ENCODE assay signal across 14 mouse cellular contexts in genomic region chr3:153733364-153734159, GRCm38 (mm10). TPM values are rescaled to one million over a fixed set of nuclear protein-coding genes. Genes with fewer than 3 reads are reported as not detected.
A peak's percentile ranks its signal among the peaks of the same experiment; 100 is the strongest.
DNase-seq lines count a peak whose midpoint lies in the region; ATAC-seq lines count a peak whose summit lies in the region.
"Had no signal": no experiment of that assay in that cellular context is flagged by ENCODE, and none has a peak within 500 bp of the region (broad histone marks: within the 10 kb centered on the region; RNA-seq: fewer than 3 reads in every experiment).

No protein-coding gene starts in this region.

- no peak for DNase-seq in hindbrain, embryonic 11.5 days (ENCODE audit: low spot score)
- DNase-seq in hindbrain, embryonic 14.5 days (ENCODE audit: low spot score): no peak
- peak; percentile 9 for DNase-seq in spleen, adult 12 weeks (ENCODE audit: low spot score)
- DNase-seq in spleen, postnatal 36 days (ENCODE audit: low spot score in 2 of 2): no peak
- no peak for DNase-seq in limb, embryonic 10.5 days (ENCODE audit: low spot score)
- no peak for DNase-seq in urinary bladder, postnatal 10 days (ENCODE audit: low spot score)
- no peak for DNase-seq in layer of hippocampus, postnatal 10 days (ENCODE audit: low spot score in 2 of 2)
- DNase-seq: gastrocnemius, adult 2 months; right cerebral cortex, postnatal 14 days had no signal

- peak; percentile 31; the same call in 1 of the 2 replicates for ATAC-seq in hindbrain, embryonic 11.5 days (ENCODE audit: low FRiP score)
- no peak for ATAC-seq in hindbrain, embryonic 14.5 days (ENCODE audit: low FRiP score)
- ATAC-seq in megakaryocyte-erythroid progenitor cell, adult 5-6 weeks (replicated peaks; ENCODE audit: low FRiP score, low TSS enrichment, poor library complexity, severe bottlenecking): peak; percentile 72
- ATAC-seq: CD4-positive, CD25-positive, alpha-beta regulatory T cell, adult 4 months had no signal

- H3K36me3 ChIP-seq in hindbrain, embryonic 11.5 days (ENCODE audit: control insufficient read depth, insufficient read depth, low read length): no peaks in the 10 kb centered on the region
- no peaks in the 10 kb centered on the region for H3K36me3 ChIP-seq in hindbrain, embryonic 14.5 days (replicated peaks; ENCODE audit: control insufficient read depth, insufficient read depth)
- no peaks in the 10 kb centered on the region for H3K36me3 ChIP-seq in limb, embryonic 10.5 days
- H3K36me3 ChIP-seq: heart, embryonic 15.5 days had no signal

- no peak overlapping the region for H3K4me2 ChIP-seq in hindbrain, embryonic 11.5 days (replicated peaks; ENCODE audit: low read depth, low read length)
- no peak overlapping the region for H3K4me2 ChIP-seq in hindbrain, embryonic 14.5 days (replicated peaks)
- H3K4me2 ChIP-seq: heart, embryonic 15.5 days; lung, embryonic 14.5 days had no signal

- H3K4me1 ChIP-seq in hindbrain, embryonic 11.5 days (replicated peaks; ENCODE audit: control insufficient read depth, insufficient read depth, low read length): no peaks in the 10 kb centered on the region
- H3K4me1 ChIP-seq in hindbrain, embryonic 14.5 days (replicated peaks; ENCODE audit: control insufficient read depth, insufficient read depth, low read length): 0 out of 2 replicates have a peak, but pooled peaks cover 12% of the 10 kb centered on the region
- peaks cover 19% of the 10 kb centered on the region for H3K4me1 ChIP-seq in limb, embryonic 10.5 days

- H3K9me3 ChIP-seq in hindbrain, embryonic 11.5 days (ENCODE audit: control insufficient read depth, low read length): no peaks in the 10 kb centered on the region
- H3K9me3 ChIP-seq in hindbrain, embryonic 14.5 days (ENCODE audit: control insufficient read depth, low read length): no peaks in the 10 kb centered on the region
- H3K9me3 ChIP-seq in limb, embryonic 10.5 days (replicated peaks): no peaks in the 10 kb centered on the region
- H3K9me3 ChIP-seq: heart, embryonic 15.5 days had no signal

- H3K4me3 ChIP-seq in hindbrain, embryonic 11.5 days (ENCODE audit: low read depth, low read length): no peak overlapping the region
- no peak overlapping the region for H3K4me3 ChIP-seq in hindbrain, embryonic 14.5 days (replicated peaks; ENCODE audit: low read length)
- no peak overlapping the region for H3K4me3 ChIP-seq in limb, embryonic 10.5 days
- H3K4me3 ChIP-seq: gastrocnemius, adult 2 months; heart, embryonic 15.5 days had no signal

- 88% methylated on average over 4 of the region's 4 CpGs for WGBS in hindbrain, embryonic 11.5 days
- WGBS in hindbrain, embryonic 14.5 days: 95% methylated on average over 4 of the region's 4 CpGs
- 83% methylated on average over 4 of the region's 4 CpGs for whole genome bisulfite sequencing in limb, embryonic 10.5 days

- no peak overlapping the region for H3K27ac ChIP-seq in hindbrain, embryonic 11.5 days (ENCODE audit: low read depth, low read length)
- no peak overlapping the region for H3K27ac ChIP-seq in hindbrain, embryonic 14.5 days
- 0 out of 2 replicates have a peak overlapping the region, but pooled peaks have one; percentile 1 for H3K27ac ChIP-seq in limb, embryonic 10.5 days
- H3K27ac ChIP-seq: gastrocnemius, adult 2 months; heart, embryonic 15.5 days; kidney, postnatal 0 days had no signal

- no peak overlapping the region for H3K9ac ChIP-seq in hindbrain, embryonic 11.5 days (ENCODE audit: low read depth, low read length)
- no peak overlapping the region for H3K9ac ChIP-seq in hindbrain, embryonic 14.5 days
- H3K9ac ChIP-seq: heart, embryonic 15.5 days; lung, embryonic 14.5 days had no signal

- H3K27me3 ChIP-seq in hindbrain, embryonic 11.5 days (ENCODE audit: control insufficient read depth, insufficient read depth, low read length): no peaks in the 10 kb centered on the region
- no peaks in the 10 kb centered on the region for H3K27me3 ChIP-seq in hindbrain, embryonic 14.5 days (ENCODE audit: control insufficient read depth, insufficient read depth, low read length)
- H3K27me3 ChIP-seq in limb, embryonic 10.5 days (ENCODE audit: low read depth, poor library complexity, severe bottlenecking): 0 out of 2 replicates have a peak, but pooled peaks cover 5% of the 10 kb centered on the region
- H3K27me3 ChIP-seq: heart, embryonic 15.5 days had no signal

RNA-seq across cellular contexts. Expression of gene St6galnac3, which starts 8.6 kb away (rescaled TPM):
- polyA plus RNA-seq in hindbrain, embryonic 11.5 days (2014; fragmentation: Nextera tagmentation; extraction: Ambion mirVana): 34.8 and 38.9 TPM in 2 replicates
- 25.3 and 28.3 TPM in 2 replicates for polyA plus RNA-seq in hindbrain, embryonic 14.5 days (2014; fragmentation: Nextera tagmentation; extraction: Ambion mirVana)
- polyA plus RNA-seq in limb, embryonic 10.5 days (2016; fragmentation: Nextera tagmentation; extraction: Ambion mirVana): 53.3 and 53.6 TPM in 2 replicates
- 19.6 and 26.5 TPM in 2 replicates for total RNA-seq in megakaryocyte-erythroid progenitor cell, adult 5-6 weeks (2014; fragmentation: Nextera tagmentation)
- 4.0 and 17.2 TPM in 2 replicates for total RNA-seq in megakaryocyte-erythroid progenitor cell, adult 5-6 weeks (2017)
- 10 to 100 TPM; 22.3 to 24.9 TPM for total RNA-seq in layer of hippocampus, postnatal 10 days (2021)
